Mouse (Mus musculus) urinary bladder, postnatal 25 days (tissue): ENCODE measurements around the gene Exoc6b.

Experiments
- DNase-seq: peaks from one replicate; pipeline ENCODE4 v3.0.0; 2022; ENCODE audit warnings: low spot score

Exoc6b gene

DNA sequence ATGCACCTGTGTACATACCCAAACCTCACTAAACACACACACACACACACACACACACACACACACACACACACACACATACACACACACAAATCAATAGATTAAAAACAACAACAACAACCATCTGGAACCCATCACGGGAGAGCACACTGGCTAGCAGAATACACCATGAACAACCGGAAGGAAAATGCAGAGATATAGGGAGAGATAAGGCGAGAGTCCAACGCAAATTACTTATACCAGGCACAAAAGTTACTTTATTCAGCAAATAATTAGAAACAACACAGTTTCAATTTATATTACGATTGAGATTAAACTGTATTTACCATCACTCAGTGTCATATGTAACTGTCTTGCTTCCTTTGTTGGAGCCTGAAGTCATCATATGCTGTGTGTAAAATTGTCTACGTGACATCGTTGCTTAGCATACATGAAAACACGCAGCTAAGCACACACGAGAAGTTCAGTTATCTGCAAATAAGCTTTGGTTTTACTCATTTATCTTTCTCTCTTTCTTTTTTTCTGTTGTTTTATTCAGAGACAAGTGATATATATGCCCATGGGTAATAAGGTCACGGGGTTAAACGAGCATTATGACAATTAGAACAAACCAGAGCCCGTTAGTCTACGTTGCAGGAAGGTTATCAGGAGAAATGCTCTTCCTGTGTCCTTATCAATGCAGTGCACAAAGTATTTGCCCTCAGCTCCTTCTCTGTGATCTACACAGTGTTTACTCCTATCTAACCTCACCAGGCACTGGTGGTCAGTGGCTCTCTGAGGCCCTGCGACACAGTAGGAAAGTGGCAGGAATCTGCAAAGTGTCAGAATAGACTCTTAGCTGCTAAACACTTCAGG is 186.4 kb downstream of the Exoc6b start:
- DNase-seq = no peak

GRCm38 (mm10) chr6:84875869-84876268 is 193.4 kb downstream of the Exoc6b start:
- DNase-seq = no peak

GRCm38 (mm10) chr6:84867114-84867513 is 202.2 kb downstream of the Exoc6b start:
- DNase-seq = no peak

- no peak for DNase-seq
Measured at GRCm38 (mm10) chr6:84864625-84865024, 204.7 kb downstream of the Exoc6b start.

GRCm38 (mm10) chr6:84863816-84864375 is 205.4 kb downstream of the Exoc6b start:
- DNase-seq = no peak

DNA sequence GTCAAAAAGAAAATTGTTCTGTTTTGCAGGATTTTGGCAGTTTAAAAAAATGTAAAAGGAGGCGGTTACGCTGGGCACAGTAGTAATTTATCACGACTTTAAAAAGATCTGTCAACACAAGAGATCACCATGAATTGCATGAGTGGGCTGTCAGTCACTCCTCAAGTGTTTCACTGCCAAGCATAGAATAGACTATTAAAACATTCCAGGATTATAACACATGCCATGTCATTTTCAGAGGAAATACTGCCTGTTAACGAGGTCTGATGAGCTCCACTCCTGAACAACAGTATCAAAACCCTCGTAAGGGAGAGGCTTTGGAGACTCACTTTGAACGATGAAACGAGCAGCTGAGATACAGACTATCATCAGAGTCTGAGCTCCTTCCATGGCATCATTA is 223.6 kb downstream of the Exoc6b start:
- DNase-seq = no peak

DNA sequence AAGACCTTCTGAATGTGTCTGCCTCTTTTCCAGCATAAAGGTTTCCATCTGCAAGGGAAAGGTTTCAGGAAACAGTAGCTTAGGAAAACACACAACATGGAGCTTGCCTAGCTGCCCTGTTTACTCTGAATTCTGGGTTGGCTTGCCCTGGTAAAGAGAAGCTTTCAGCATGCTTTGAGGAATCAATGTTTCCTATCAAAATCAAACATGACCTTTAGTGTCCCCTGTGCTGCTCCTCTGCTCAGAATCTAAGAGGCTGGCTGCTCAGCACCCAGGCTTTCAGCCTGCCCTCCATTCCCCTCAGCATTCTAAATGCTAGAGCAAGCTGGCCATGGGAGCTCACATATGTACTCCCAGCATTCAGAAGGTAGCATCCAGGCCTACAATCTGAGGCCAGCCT is 228.2 kb downstream of the Exoc6b start:
- DNase-seq = no peak

DNA sequence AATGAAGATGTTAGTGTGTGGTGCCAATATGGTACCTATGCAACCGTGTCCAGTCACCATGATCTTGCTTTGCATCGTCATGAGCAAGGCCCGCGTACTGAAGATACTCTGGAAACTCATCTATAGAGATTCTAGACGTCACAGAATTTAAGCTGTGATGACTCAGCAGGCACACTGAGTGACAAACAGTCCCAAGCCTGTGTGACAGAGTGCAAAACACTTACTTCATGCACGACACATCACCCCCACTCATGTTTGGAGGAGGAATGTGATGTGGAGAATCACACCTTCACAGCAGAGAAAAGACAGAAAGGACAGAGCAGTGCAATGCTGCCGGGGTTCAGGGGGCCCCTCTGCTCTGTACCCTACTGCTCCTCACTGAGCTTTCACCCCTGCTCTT is 261.8 kb downstream of the Exoc6b start:
- no peak for DNase-seq

DNA sequence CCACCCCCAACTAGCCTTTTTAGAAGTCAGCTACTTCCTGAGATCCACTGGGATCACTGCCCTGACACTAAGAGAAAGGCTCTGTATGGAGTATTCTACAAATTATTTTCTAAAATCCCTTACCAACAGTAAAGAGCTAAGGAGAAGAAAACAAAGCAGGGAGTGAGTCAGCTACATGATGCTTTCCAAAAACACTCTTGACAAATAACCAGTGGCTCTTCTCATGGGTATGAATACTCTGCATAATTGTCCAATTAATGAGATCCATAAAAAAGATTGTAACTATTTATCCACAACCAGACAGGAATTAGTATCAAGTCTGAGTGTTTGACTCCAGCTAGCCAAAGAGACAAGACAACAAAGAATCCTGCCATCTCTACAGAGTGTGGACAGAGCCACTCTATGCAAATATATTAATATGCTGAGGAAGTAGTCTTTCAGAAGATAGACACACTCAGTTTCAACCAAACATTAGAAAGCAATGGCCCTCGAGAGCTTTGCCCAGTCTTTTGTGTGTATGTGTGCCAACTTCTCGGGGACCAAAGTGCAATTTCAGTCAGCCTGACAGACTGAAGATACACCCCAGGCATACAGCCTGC is 263.1 kb downstream of the Exoc6b start:
- no peak for DNase-seq

DNA sequence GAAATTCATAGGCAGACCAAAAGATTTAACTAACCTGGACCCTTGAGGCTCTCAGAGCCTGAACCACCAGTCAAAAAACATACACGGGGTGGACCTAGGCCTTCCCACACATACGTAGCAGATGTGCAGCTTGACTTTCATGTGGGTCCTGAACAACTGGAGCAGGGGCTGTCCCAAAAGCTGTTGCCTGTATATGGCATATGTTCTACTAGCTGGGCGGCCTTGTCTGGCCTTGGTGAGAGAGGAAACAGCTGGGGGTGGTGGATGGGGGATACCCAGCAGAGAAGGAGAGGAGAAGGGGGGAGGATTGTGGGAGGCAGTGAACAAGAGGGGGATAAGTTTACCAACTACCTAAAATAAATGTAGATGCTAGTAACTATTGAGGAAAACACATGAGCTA is 270.6 kb downstream of the Exoc6b start:
- DNase-seq = no peak

GRCm38 (mm10) chr6:84783994-84784393 is 285.3 kb downstream of the Exoc6b start:
- DNase-seq = no peak

- no peak for DNase-seq
Measured at GRCm38 (mm10) chr6:84779987-84780386, 289.3 kb downstream of the Exoc6b start.

DNA sequence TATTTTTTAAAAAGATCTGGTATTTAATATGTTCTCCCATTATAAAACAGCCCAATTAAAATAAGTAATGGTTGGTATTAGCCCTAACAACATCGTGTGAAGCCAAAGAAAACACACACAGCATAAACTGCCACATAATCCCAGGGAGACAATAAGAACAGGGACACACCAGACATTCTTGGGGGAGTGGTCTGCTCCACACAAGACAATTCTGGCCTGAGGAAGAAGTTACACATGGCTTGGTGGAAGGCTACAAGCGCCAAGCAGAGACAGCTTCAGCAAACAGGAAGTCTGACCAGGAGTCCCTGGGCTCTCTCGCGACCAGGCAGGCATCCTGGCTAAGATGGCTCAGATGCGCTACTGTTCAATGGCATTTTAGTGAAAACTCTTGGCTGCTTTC is 290.3 kb downstream of the Exoc6b start:
- DNase-seq = no peak

GRCm38 (mm10) chr6:84775908-84776307 is 293.4 kb downstream of the Exoc6b start:
- peak; percentile 16 for DNase-seq

- no peak for DNase-seq
Measured at GRCm38 (mm10) chr6:84755266-84755665, 314.0 kb downstream of the Exoc6b start.

DNA sequence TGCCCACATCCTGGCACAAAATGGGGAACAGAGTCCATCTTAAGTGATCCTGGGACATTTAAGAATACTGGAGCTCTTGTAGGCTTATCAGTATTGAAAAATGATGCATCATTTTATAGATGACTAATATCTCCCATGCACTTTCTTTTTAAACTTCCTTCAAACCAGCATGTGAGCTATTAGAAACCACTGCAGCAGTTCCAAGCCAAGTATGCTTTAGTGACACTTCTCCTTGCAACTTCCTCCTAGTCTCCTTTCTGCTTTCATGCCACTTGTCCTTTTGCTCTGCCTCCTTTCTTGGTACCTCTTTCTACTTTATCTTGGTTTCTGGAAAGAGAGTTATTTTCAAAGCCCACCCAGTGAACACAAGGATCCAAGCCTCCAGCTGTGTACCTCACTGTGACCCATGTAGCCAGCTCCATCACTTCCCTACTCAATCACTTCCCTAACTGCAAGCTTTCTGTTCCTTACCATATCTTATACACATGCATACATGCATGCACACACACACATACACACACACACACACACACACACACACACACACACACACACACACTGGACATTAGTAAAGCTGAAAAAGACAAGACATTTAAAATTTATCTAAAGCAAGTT is 316.4 kb downstream of the Exoc6b start:
- DNase-seq = no peak

DNA sequence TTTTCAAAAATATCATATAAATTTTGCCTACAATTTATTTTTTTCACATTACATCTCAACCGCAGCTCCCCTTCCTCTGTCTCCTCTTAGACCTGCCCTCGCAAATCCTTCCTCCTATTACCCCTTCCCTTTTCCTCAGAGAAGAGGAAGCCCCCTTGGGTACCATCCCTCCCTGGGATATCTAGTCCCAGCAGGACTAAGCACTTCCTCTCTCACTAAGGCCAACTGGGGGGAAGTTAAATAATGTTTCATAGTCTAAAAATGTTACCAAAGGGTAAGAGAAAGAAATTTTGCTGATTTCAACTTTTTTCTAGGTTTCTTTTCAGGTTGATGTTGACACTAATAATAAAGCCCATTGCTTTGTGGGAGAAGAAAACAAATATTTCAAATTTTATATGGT is 317.9 kb downstream of the Exoc6b start:
- no peak for DNase-seq

DNA sequence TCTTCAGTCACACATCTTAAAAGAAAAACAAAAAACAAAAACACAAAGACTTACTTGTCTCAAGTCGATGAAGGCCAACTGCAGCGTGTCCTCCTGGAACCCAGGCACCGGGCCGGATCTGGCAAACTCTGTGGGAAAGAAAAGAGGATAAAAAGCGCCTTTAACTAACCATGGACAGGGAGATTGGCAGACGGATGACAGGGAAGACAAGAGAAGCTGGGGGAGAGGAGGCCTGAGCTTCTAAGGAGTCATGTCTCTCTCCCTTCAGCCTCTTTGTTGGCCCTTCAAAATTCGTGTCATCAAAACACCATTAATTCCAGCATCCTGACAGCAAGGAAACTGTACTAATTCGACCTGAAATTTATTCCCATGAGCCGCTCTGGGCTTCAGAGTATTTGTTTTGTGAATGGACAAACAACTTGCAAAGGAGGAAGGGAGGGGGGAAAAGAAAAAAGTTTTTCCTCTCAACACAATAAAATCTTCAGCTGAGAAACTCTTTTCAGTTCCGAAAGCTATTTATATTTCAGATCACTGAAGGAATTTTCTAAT is 322.4 kb downstream of the Exoc6b start:
- no peak for DNase-seq

GRCm38 (mm10) chr6:84746193-84746846 is 323.0 kb downstream of the Exoc6b start:
- no peak for DNase-seq

GRCm38 (mm10) chr6:84745570-84745969 is 323.7 kb downstream of the Exoc6b start:
- no peak for DNase-seq

GRCm38 (mm10) chr6:84742227-84742626 is 327.1 kb downstream of the Exoc6b start:
- DNase-seq = no peak

DNA sequence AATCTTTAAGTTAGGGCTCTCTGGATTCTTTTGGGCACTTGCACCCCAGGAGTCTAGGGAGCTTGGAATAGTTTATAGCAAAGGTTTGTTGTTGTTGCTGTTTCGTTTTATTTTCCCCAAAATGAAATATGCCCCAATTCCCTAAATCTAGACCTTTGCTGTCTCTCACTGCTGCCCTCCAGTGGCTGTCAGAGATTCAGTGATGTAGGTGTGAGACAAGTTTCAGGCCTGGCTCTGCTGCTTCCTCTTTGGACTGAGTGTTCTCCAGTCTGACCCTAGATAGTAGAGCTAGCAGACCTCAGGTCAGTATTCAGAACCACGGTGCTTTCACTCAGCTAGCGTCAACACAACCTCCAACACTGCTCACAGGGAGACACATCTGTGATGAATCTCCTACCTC is 332.4 kb downstream of the Exoc6b start:
- DNase-seq = peak; percentile 43
